Mouse (Mus musculus): ENCODE measurements around the gene Fbxo27. TPM values are rescaled to one million over a fixed set of nuclear protein-coding genes. Genes with fewer than 3 reads are reported as not detected.
"Not testable (repeated sequence)": the region's sequence is repeated elsewhere in the genome, so short reads cannot be mapped to it uniquely, and the experiment has no call there.

Gene Fbxo27
- not detected in 2 replicates for total RNA-seq (2017)

DNA sequence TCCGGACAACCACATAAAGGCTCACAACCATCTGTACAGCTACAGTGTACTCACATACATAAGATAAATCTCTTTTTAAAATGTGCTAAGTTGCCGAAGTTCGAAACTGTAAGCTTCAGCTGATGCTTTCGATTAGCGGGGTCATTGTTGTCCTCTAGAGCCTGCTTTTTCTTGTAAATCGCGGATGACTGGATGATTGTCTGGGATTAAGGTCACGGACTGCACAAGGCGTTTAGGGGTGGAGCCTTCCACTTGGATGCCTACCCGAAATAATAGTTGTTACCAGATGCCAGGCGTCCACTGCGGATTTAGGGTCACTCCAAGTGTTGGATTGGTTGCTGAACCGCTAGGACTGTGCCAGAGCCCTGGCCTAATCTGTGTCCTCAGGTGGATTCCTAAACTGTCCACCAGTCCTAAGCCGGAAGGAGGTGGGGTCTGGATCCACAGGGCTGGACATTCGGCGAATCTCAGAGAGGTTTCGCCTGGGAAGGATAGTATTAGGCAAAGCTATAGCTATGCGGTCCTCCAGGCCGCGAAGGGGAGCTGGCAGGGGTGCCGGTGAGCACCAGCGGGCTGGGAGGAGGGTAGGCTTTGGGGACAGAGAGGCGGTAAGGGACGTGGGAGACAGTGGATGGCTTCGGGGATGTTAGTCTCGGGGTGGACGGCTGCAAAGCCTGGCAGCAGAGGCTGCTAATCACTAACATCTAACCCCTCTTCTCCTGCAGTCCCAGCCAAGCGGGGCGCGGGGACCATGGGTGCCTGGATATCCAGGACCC lies at the start of gene Fbxo27:
Fbxo27 (plus strand) TSS at position 305 of the 776 bp plus-strand sequence.
- no peak for ATAC-seq (replicated peaks in 1 of 2; ENCODE audit: insufficient read depth in 1 of 2, low FRiP score in 2 of 2, low TSS enrichment in 1 of 2, low read depth in 1 of 2, poor library complexity in 2 of 2, severe bottlenecking in 2 of 2)

DNA sequence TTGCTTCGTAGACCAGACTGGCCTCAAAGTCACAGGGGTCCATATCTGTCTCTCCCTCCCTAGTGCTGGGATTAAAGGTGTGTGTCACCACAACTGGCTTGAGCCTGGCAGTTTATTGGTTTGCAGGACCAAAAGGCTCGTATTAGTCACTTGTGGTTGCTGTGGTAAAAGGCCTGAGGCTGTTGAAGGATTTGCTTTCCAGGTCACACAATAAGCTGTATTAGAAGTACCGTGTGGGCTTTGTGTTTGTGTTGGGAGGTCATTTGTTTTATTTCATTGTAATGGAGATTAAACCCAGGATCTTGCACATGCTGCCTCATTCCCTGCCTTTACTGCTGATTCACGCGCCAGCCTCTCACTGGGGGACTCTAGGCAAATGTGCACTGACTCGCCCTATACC lies 47.3 kb upstream of the Fbxo27 start:
- no peak for ATAC-seq (replicated peaks in 1 of 2; ENCODE audit: insufficient read depth in 1 of 2, low FRiP score in 2 of 2, low TSS enrichment in 1 of 2, low read depth in 1 of 2, poor library complexity in 2 of 2, severe bottlenecking in 2 of 2)

DNA sequence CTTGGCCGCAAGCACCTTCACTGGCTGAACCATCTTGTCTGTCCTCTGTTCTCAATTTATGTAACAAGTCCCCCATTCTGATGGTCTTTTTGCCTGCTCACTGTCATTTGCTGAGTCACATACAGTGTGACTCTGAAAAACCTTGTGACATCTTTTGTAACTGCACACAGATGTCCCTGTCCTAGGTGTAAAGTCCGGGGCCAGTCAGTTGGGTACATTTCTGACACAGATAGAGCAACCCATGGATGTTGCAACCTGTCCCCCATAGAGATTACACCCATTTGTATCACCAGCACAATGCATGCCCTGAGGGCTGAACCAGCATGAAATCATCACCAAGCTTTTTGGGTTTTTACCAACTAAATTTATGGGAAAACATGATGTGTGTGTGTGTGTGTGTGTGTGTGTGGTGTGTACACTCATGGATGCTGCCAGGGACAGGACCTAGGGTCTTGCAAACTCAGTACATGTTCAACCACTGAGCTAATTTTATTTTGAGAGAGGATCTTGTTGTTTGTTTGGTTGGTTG lies 46.6 kb upstream of the Fbxo27 start:
- no peak for ATAC-seq (replicated peaks in 1 of 2; ENCODE audit: insufficient read depth in 1 of 2, low FRiP score in 2 of 2, low TSS enrichment in 1 of 2, low read depth in 1 of 2, poor library complexity in 2 of 2, severe bottlenecking in 2 of 2)

DNA sequence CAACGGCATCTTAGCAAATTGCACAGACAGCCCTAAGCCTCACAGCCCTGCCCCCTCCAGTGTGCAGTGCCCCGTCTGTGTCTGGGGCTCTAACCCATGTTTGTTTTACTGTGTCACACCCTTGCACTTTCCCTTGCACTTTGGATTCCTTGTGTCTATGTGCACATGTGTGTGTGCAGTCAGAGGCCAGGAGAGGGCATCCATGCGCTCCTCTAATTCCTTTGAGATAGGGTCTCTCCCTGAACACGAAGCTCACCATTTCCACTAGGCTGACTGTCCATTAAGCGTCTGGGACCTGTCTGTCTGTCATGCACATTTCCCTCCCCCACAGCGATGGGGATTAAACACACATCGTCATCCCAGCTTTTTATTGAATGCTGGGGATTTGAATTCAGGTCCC lies 45.6 kb upstream of the Fbxo27 start:
- no peak for ATAC-seq (replicated peaks in 1 of 2; ENCODE audit: insufficient read depth in 1 of 2, low FRiP score in 2 of 2, low TSS enrichment in 1 of 2, low read depth in 1 of 2, poor library complexity in 2 of 2, severe bottlenecking in 2 of 2)

DNA sequence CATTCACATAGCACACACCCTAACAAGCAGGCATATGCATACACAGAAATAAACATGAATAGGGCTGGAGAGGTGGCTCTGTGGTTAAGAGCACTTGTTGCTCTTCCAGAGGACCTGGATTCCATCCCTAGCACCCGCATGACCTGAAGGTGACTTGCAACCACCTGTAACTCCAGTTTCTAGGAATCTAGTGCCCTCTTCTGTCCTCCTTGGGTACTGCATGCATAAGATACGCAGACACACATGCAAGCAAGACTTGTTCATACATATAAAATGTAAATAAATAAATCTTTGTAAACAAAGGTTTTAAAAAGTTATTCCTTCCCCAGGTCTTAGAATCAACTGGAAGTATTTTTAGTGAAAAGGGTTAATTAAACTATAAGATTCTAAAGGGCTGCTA lies 41.5 kb upstream of the Fbxo27 start:
- no peak for ATAC-seq (replicated peaks in 1 of 2; ENCODE audit: insufficient read depth in 1 of 2, low FRiP score in 2 of 2, low TSS enrichment in 1 of 2, low read depth in 1 of 2, poor library complexity in 2 of 2, severe bottlenecking in 2 of 2)

DNA sequence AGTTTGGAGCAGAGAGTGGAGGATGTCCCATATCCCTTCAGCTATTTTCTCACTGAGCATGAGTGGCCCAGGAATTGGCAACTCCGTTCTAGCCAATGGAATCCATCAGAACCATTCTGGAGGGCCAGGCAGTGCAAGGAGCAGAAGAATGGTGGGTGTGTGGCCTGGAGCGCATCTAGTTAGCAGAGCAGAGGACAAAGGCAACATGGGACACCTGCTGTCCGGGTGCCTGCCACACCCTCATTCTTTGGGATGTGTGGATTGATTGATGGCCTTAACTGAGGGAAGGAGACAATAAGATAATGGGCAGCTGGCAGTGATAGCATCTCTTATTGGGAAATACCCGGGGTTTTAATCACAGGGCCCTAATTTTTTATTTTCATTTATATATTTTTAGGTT lies 36.2 kb upstream of the Fbxo27 start:
- ATAC-seq (replicated peaks in 1 of 2; ENCODE audit: insufficient read depth in 1 of 2, low FRiP score in 2 of 2, low TSS enrichment in 1 of 2, low read depth in 1 of 2, poor library complexity in 2 of 2, severe bottlenecking in 2 of 2) = no peak

DNA sequence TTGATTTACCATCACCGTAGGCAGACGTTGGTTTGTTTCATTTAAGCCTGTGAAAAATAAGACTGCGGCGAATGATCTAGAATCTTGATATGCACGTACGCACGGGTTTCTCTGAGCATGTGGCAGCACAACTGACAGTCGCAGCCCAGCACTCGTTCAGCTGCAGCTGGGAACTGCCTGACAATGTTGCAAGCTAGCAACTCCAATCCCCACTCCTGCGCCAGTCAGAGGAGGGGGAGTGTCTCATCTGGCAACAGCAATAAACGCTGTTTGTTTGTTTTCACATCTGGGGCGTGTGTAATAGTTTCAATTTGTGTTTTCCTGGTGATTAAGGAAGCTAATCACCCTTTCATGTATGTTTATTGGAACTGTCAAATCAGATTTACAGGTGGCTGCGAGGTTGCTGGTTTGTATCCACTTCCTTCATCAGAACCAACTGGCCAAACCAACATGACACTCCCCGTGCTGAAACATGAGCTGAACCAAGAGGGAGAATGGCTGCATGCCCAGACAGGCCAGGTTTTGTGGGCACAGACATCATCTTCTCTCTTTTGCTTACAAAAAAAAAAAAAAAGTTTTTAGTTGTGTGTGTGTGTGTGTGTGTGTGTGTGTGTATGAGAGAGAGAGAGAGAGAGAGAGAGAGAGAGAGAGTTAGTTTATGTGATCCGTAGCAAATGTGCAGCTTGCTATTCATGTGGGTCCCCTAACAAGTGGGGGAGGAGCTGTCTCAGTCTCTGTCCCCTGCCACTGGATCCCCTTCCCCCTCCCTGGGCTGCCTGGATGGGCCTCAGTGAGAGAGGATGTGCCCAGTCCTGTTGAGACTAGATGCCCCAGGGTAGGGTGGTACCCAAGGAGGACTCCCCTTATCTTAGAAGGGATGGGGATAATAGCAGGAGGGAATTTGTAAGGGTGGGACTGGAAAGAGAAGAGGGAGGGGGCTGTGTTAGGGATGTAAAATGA lies 26.7 kb upstream of the Fbxo27 start:
- peak; percentile 71 to 86 for ATAC-seq (replicated peaks in 1 of 2; ENCODE audit: insufficient read depth in 1 of 2, low FRiP score in 2 of 2, low TSS enrichment in 1 of 2, low read depth in 1 of 2, poor library complexity in 2 of 2, severe bottlenecking in 2 of 2)

DNA sequence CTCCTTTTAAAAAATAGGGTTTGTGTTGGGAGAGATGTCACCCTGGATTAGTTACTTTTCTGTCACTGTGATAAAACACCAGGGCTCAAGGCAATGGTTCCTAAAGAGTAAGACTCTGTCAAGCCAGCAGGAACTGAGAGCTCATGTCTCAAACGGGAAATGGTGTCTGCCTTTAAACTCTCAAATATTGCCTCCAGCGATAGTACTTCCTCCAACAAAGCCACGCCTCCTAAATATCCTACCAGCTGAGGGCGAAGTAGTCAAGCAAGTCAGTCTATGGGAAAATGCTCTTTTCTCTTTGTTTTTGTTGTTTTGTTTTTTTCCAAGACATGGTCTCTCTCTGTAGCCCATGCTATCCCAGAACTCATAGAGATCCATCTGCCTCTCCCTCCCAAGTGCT lies 21.5 kb upstream of the Fbxo27 start:
- peak; percentile 46 to 68; a peak in 2 of 4 replicates for ATAC-seq (replicated peaks in 1 of 2; ENCODE audit: insufficient read depth in 1 of 2, low FRiP score in 2 of 2, low TSS enrichment in 1 of 2, low read depth in 1 of 2, poor library complexity in 2 of 2, severe bottlenecking in 2 of 2)

DNA sequence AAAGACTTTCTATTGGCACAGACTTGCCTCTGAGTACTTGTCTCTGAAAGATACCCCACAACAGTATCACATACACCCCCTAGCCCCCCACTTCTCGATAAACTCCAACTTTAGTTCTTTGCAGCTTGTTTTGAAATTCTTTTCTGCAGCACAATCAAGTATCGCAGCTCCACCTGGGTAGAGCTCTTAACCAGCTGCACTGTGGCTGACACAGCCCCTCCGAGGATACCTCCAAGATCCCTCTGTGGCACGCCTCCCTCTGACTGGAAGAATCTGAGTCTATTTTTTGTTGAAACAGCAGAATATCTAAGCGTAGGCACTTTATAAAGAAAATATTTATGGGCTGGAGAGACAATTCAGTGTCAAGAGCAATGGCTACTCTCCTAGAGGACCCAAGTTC lies 20.4 kb upstream of the Fbxo27 start:
- no peak for ATAC-seq (replicated peaks in 1 of 2; ENCODE audit: insufficient read depth in 1 of 2, low FRiP score in 2 of 2, low TSS enrichment in 1 of 2, low read depth in 1 of 2, poor library complexity in 2 of 2, severe bottlenecking in 2 of 2)

DNA sequence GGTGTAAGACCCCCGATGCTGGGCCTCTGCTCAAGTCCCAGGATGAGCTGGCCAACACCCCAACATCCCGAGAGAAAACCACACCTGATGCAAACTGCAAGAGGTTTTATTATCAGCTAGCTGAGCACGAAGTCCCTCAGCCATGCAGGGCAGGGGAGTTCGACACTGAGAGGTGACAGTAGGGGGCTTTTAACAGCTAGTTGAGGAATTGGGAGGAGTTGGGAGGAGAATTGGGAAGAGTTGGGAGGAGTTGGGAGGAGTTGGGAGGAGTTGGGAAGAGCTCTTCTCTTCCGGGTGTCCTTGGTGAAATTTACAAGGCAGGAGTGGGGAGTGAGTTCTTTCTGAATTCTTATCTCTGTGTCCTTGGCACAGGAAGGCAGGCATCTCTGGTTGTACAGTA lies 19.9 kb upstream of the Fbxo27 start:
- ATAC-seq (replicated peaks in 1 of 2; ENCODE audit: insufficient read depth in 1 of 2, low FRiP score in 2 of 2, low TSS enrichment in 1 of 2, low read depth in 1 of 2, poor library complexity in 2 of 2, severe bottlenecking in 2 of 2) = not testable (repeated sequence)

DNA sequence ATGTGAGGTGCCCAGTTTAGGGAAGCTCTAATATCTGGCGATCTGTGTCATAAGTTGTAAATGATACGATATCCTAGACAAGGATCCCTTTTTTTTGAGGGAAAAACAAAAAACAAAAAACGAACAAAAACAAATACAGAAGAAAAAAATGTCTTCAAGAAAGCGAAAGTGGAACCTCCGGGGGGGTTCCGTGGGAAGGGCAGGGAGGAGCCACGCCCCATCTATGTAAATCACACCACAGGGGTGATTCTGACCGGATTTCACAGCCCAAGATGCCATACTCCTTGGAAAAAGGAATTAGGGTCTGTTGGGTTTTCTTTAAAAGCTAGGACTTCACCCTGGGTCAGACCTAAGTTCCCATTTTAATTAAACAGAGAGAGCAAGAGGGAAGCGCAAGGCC lies 17.7 kb upstream of the Fbxo27 start:
- peak in 1 of 2 experiments; percentile 32; a peak in 1 of 4 replicates for ATAC-seq (replicated peaks in 1 of 2; ENCODE audit: insufficient read depth in 1 of 2, low FRiP score in 2 of 2, low TSS enrichment in 1 of 2, low read depth in 1 of 2, poor library complexity in 2 of 2, severe bottlenecking in 2 of 2)

DNA sequence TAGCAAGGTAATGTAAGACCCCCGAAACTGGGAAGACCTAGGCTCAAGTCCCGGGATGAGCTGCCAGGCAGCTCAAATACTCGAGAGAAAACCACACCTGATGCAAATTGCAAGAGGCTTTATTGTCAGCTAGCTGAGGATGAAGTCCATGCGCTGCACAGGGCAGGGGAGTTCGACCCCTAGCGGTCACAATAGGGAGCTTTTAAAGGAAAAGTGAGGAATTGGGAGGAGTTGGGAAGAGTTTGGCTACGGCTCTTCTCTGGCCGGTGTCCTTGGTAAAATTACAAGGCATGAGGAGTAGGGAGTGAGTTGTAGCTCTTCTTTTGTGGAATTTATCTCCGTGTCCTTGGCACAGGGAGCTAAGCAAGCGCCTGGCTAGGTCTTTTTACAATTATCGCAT lies 16.9 kb upstream of the Fbxo27 start:
- ATAC-seq (replicated peaks in 1 of 2; ENCODE audit: insufficient read depth in 1 of 2, low FRiP score in 2 of 2, low TSS enrichment in 1 of 2, low read depth in 1 of 2, poor library complexity in 2 of 2, severe bottlenecking in 2 of 2) = no peak

DNA sequence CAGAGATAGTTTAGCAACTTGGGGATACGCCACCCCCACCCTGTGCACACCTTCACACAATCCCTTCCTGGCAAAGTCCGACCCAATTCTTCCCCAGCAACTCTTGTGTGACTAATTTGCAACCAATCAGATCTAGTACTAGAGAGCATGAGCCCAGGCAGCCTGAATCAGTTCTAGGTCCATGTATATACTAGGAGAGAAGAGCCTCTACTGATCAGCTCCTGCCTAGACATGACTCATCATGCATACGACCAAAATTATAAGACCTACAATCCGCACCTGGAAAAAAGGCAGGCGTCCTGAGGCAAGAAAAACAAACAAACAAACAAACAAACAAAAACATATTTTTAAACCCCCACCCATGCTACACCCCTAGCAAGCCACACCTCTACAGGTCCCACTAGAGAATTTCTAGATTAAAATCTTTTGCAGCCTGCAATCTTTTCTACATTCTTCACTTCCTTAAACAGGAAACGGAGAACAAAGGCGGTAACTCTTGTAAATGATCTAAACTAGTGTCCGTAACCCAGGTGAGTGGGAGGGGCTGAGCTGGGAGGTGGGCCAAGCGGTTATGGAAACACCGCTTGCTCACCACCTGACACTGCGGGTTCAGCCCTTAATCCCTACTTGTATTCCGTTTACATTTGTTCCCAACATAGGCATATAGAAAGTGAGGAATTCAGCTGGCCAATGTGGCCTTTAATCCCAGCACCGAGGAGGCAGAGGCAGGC lies 15.7 kb upstream of the Fbxo27 start:
- no peak for ATAC-seq (replicated peaks in 1 of 2; ENCODE audit: insufficient read depth in 1 of 2, low FRiP score in 2 of 2, low TSS enrichment in 1 of 2, low read depth in 1 of 2, poor library complexity in 2 of 2, severe bottlenecking in 2 of 2)

DNA sequence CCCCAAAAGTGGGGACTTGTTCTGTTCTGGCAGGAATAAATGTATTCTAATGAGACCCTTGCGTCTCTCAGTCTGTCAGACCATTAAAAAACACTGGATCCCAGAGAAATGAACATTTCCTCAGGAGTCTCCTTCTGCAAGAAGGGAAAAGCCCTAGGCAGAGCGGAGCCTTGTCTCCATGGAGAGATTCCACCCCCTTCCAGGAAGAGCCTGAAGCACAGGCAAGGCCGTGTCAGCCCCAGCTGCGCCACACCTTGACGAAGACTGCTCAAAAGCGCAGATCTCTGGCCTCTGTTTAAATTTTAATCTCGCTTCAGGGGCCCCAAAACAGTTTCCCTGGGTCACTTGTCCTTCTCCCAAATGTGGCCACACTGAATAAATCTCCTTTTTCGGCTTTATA lies 15.0 kb upstream of the Fbxo27 start:
- ATAC-seq (replicated peaks in 1 of 2; ENCODE audit: insufficient read depth in 1 of 2, low FRiP score in 2 of 2, low TSS enrichment in 1 of 2, low read depth in 1 of 2, poor library complexity in 2 of 2, severe bottlenecking in 2 of 2) = no peak

DNA sequence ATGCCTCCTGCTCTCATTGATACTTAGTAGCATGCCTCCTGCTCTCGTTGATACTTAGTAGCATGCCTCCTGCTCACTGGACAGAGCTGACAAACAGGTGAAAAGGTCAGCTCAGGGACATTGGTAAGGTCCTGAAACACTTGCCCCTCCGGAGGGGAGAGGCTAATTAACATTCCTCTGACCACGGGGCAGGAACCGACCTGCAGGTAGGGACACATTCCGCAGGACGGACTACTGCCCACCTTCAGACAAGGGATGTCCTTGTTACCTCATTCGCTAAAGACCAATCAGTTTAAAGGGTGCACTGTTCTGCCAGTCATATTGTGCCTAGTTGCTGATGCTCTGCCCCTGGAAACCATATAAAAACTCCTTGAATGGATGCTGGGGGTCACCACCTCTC lies 1.6 kb upstream of the Fbxo27 start:
- ATAC-seq (replicated peaks in 1 of 2; ENCODE audit: insufficient read depth in 1 of 2, low FRiP score in 2 of 2, low TSS enrichment in 1 of 2, low read depth in 1 of 2, poor library complexity in 2 of 2, severe bottlenecking in 2 of 2) = no peak

DNA sequence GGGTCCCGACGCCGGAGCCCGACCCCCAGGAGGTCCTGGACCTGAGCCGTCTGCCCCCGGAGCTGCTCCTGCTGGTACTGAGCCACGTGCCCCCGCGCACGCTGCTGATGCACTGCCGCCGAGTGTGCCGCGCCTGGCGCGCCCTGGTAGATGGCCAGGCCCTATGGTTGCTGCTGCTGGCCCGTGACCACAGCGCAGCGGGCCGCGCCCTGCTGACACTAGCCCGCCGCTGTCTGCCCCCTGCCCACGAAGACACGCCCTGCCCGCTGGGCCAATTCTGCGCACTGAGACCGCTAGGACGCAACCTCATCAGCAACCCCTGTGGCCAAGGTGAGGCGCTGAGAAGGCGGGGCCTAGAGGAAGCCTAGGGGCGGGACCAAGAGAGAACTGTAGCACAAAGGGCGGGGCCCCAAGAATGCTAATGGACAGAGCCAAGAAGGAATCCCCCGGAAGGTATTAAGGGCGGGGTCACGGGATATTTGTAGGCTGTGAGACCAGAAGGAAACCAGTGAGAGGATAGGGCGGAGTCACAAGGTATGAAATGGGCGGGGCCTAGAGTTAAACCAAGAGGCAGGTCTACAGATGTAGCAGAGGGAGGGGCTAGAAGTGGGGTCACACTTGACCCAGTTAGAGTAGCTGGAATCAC lies 795 bp downstream of the Fbxo27 start:
- ATAC-seq (replicated peaks in 1 of 2; ENCODE audit: insufficient read depth in 1 of 2, low FRiP score in 2 of 2, low TSS enrichment in 1 of 2, low read depth in 1 of 2, poor library complexity in 2 of 2, severe bottlenecking in 2 of 2) = peak; percentile 76 to 90

DNA sequence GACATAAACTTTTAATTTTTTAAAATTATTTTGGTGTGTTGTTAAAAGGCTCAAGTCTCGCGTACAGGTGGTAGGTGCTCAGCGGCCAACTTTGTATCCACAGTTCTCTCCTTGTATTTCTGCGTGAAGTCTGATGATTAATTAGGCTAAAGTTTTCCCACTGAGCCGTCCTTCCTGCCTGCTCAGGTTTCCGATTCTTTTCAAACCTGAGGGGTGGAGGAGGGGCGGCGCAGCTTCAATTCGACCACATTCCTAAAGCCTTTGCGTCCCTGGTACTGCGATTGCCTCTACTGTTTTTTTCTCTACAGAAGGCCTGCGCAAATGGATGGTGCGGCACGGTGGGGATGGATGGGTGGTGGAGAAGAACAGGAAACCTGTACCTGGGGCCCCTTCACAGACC lies 1.8 kb downstream of the Fbxo27 start:
- no peak for ATAC-seq (replicated peaks in 1 of 2; ENCODE audit: insufficient read depth in 1 of 2, low FRiP score in 2 of 2, low TSS enrichment in 1 of 2, low read depth in 1 of 2, poor library complexity in 2 of 2, severe bottlenecking in 2 of 2)

All from hematopoietic stem cell, adult 5-6 weeks (primary cell).